ENCODE assay signal across 8 mouse cellular contexts in the genomic region with DNA sequence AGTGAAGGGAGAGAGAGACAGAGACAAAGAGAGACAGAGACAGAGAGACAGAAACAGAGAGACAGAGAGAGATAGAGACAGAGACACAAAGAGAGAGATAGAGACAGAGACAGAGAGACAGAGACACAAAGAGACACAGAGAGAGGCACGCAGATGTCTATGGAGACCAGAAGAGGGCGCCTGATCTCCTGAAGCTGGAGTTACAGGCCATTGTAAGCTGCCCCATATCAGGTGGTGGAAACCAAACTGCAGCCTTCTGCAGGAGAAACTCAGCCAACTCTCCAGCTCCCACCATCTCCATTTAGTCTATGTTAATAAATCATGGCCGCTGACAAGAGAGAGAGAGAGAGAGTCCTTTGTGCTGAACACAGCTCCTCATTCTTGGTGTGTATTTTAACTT.
A peak's percentile ranks its signal among the peaks of the same experiment; 100 is the strongest.
DNase-seq lines count a peak whose midpoint lies in the region; ATAC-seq lines count a peak whose summit lies in the region.

No protein-coding gene starts in this region.

- 43% methylated on average over 3 of the region's 3 CpGs for WGBS in heart, embryonic 11.5 days (ENCODE audit: insufficient replicate concordance)

- peak; percentile 26 to 35 for DNase-seq in heart, adult 18-20 months
- DNase-seq in 3T3-L1 (ENCODE audit: low read depth, low spot score) (peak; percentile 42), MEL-GATA-1-ER (ENCODE audit: extremely low read depth, low read depth) (peak; percentile 64)
- DNase-seq in induced T-regulatory cell, adult 2 months (ENCODE audit: low read depth): peak; percentile 86
- DNase-seq in gastrocnemius, postnatal 10 days: no peak
- DNase-seq in ovary, adult 18-20 months (ENCODE audit: low spot score): no peak

- H3K4me1 ChIP-seq in heart, embryonic 11.5 days (ENCODE audit: control insufficient read depth, insufficient read depth, low read length): peaks cover 11% of the 10 kb centered on the region

- H3K4me3 ChIP-seq in heart, embryonic 11.5 days (ENCODE audit: low read depth, low read length): no peak overlapping the region

- no peak overlapping the region for H3K4me2 ChIP-seq in heart, embryonic 11.5 days

- no peak for ATAC-seq in heart, embryonic 11.5 days (replicated peaks; ENCODE audit: insufficient number of reproducible peaks, low FRiP score, low TSS enrichment)
- ATAC-seq in monocyte, adult 5-6 weeks (replicated peaks; ENCODE audit: insufficient number of reproducible peaks, low FRiP score, low TSS enrichment, poor library complexity, severe bottlenecking): 0 out of 2 replicates have a peak, but pooled peaks have one; percentile 62

- H3K9me3 ChIP-seq in heart, embryonic 11.5 days (replicated peaks; ENCODE audit: control insufficient read depth, low read length): no peaks in the 10 kb centered on the region

- H3K36me3 ChIP-seq in heart, embryonic 11.5 days (ENCODE audit: control insufficient read depth, insufficient read depth, low read length): no peaks in the 10 kb centered on the region

- no peak overlapping the region for H3K9ac ChIP-seq in heart, embryonic 11.5 days (ENCODE audit: low read depth, low read length)

- H3K27ac ChIP-seq in heart, embryonic 11.5 days (ENCODE audit: low read depth, low read length): no peak overlapping the region

- H3K27me3 ChIP-seq in heart, embryonic 11.5 days (ENCODE audit: control insufficient read depth, insufficient read depth, low read length): peaks cover 6% of the 10 kb centered on the region

Comparison
In these comparisons a context has a peak if more than half of its experiments do, and no peak if none do; other contexts are left out.
1. DNase-seq: peak in heart, adult 18-20 months (2 of 2), 3T3-L1 (single experiment), MEL-GATA-1-ER (single experiment) and induced T-regulatory cell, adult 2 months (single experiment); none in gastrocnemius, postnatal 10 days (single experiment) and ovary, adult 18-20 months (single experiment).